Mouse (Mus musculus) small intestine, adult 2 months (tissue): ENCODE data around the gene Fam189a1. TPM values are rescaled to one million over a fixed set of nuclear protein-coding genes. Genes with fewer than 3 reads are reported as not detected.

Experiments
- H3K27ac ChIP-seq: fragments of 200-500 bp; 2 replicates; pipeline ENCODE4 v1.5.1; 2012; ENCODE audit warnings: low read depth, low read length, control low read depth, inconsistent platforms; ENCODE audit not compliant: insufficient read depth
- H3K27me3 ChIP-seq: fragments of 200-500 bp; 2 replicates; pipeline ENCODE4 v1.6.1; 2012; ENCODE audit warnings: mild to moderate bottlenecking, moderate library complexity, low read length, inconsistent platforms; ENCODE audit not compliant: control insufficient read depth, insufficient read depth
- H3K36me3 ChIP-seq: fragments of 200-500 bp; 2 replicates; pipeline ENCODE4 v1.6.1; 2012; ENCODE audit warnings: mild to moderate bottlenecking, low read length, control low read depth, inconsistent platforms; ENCODE audit not compliant: control insufficient read depth, insufficient read depth
- H3K4me1 ChIP-seq: fragments of 200-500 bp; 2 replicates; pipeline ENCODE4 v1.6.1; 2012; ENCODE audit warnings: low read length, inconsistent platforms, mixed read lengths; ENCODE audit not compliant: control insufficient read depth, insufficient read depth, insufficient read length
- H3K4me3 ChIP-seq: fragments of 200-500 bp; 2 replicates; pipeline ENCODE4 v1.5.1; 2012; ENCODE audit warnings: low read depth, mild to moderate bottlenecking, control low read depth, inconsistent platforms, low read length, moderate library complexity
- CTCF ChIP-seq: fragments of 200-500 bp; IDR thresholded peaks from 2 replicates; pipeline ENCODE4 v1.5.1; 2012; ENCODE audit warnings: low read depth, mild to moderate bottlenecking, control low read depth, inconsistent platforms, low read length, moderate library complexity, mixed read lengths; ENCODE audit not compliant: insufficient replicate concordance, insufficient read length; ENCODE audit errors: extremely low read depth
- POLR2A ChIP-seq: fragments of 200-500 bp; IDR thresholded peaks from 2 replicates; pipeline ENCODE4 v1.6.1; 2012; ENCODE audit warnings: low read depth, mild to moderate bottlenecking, control low read depth, inconsistent platforms, low read length, moderate library complexity
- WGBS: fragments of 180-500 bp; shearing (Covaris S2); methylation state at CpG from one replicate; pipeline ENCODE4 v1.1.7; 2018; 5-methylcytosine and 5-hydroxymethylcytosine counted together
- polyA plus RNA-seq: library from polyadenylated mRNA; depleted of rRNA; stranded (reverse); fragments of >200 nt; gene quantifications from 2 replicates; pipeline ENCODE4 v1.2.3, GENCODE M21; 2012

Fam189a1 gene
- polyA plus RNA-seq, 1 experiment: 4.3 TPM

DNA sequence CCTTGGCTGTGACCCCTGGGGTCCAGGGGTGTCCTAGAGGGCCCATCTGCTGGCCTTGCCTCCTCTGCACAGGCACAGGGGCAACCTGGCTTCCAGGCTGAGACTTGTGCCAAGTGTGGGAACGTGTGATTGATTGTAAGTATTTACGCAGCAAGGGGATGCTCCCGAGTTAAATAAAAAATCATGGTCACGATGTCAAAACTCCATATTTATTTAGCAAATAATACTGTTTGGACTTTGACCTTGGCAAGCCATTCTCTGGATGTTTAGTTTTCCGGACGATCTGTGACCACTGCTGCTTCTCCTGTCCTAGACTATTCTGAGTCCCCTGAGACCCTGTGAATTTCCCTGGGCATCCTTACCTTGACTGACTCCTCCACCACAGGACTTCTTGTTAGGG, 402.7 kb downstream of the Fam189a1 start:
- Histone ChIP-seq H3K4me3 (no peak overlapping the region), H3K27ac (no peak overlapping the region), H3K4me1 (no peaks in the 10 kb centered on the region), H3K36me3 (no peaks in the 10 kb centered on the region), H3K27me3 (no peaks in the 10 kb centered on the region)
- TF ChIP-seq POLR2A (no peak), CTCF (no peak)
- 27% methylated on average over 6 of the region's 6 CpGs for WGBS

DNA sequence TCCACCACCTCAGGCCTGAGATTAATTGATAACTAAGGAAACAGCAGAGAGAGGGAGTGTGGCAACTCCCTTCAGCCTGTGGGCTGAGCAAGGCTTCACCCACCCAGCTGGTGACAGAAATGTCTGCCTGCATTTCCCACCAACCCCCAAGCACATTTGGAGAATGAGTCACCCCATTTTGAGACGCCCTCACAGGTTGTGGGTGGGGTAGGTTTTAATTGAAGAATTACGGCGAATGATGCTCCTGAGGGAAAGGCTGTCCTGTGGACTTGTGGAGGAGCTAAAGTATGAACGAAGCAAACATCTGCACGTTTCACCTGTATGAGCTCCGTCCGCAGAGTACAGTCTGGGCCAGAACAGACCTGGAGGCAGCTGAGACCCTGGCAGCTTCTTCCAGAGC, 404.2 kb downstream of the Fam189a1 start:
- H3K36me3 ChIP-seq: no peaks in the 10 kb centered on the region
- TF ChIP-seq CTCF: no peak
- TF ChIP-seq POLR2A: no peak
- 83% methylated on average over 7 of the region's 7 CpGs for WGBS

DNA sequence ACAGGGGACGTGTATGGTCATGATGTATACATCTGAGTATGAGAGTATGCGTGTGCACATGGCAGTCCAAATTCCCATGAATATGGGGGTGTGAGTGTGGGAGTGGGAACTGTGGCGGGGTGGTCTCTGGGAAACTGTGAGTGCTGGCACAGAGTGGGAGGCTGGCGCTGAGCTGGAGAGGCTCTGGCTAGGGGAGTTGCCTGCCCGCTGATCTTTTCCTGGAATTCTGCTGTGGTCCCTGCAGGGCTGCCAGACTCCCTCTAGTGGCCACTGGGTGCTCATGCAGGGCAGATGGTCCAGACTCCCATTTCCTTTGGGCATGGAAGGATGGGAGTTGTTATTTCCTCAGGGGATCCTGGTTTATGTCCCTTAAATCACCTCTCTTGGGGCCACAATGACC, 404.9 kb downstream of the Fam189a1 start:
- Histone ChIP-seq H3K4me3 (no peak overlapping the region), H3K36me3 (no peaks in the 10 kb centered on the region)
- WGBS: 32% methylated on average over 5 of the region's 5 CpGs

More for the DNA sequence above, 404.2 kb downstream of the Fam189a1 start:
- no peaks in the 10 kb centered on the region for H3K27me3 ChIP-seq
- H3K4me1 ChIP-seq: no peaks in the 10 kb centered on the region
- no peak overlapping the region for H3K27ac ChIP-seq
- H3K4me3 ChIP-seq: no peak overlapping the region

GRCm38 (mm10) chr7:64743610-64744009, 412.8 kb downstream of the Fam189a1 start:
- 89% methylated on average over 7 of the region's 7 CpGs for WGBS
- TF ChIP-seq CTCF (no peak), POLR2A (no peak)
- Histone ChIP-seq H3K4me1 (no peaks in the 10 kb centered on the region), H3K4me3 (no peak overlapping the region), H3K27me3 (no peaks in the 10 kb centered on the region), H3K27ac (no peak overlapping the region), H3K36me3 (no peaks in the 10 kb centered on the region)

More for the DNA sequence above, 404.9 kb downstream of the Fam189a1 start:
- Histone ChIP-seq H3K4me1 (no peaks in the 10 kb centered on the region), H3K27ac (no peak overlapping the region), H3K27me3 (no peaks in the 10 kb centered on the region)
- TF ChIP-seq CTCF: peak; percentile 89; the same call in 1 of the 2 replicates
- TF ChIP-seq POLR2A: no peak

- Histone ChIP-seq H3K4me3 (no peak overlapping the region), H3K27me3 (no peaks in the 10 kb centered on the region), H3K27ac (no peak overlapping the region), H3K36me3 (no peaks in the 10 kb centered on the region), H3K4me1 (no peaks in the 10 kb centered on the region)
- TF ChIP-seq CTCF (peak; percentile 68; the same call in 1 of the 2 replicates), POLR2A (no peak)
- 27% methylated on average over 8 of the region's 8 CpGs for WGBS
Measured at GRCm38 (mm10) chr7:64741333-64742307, 414.8 kb downstream of the Fam189a1 start.

DNA sequence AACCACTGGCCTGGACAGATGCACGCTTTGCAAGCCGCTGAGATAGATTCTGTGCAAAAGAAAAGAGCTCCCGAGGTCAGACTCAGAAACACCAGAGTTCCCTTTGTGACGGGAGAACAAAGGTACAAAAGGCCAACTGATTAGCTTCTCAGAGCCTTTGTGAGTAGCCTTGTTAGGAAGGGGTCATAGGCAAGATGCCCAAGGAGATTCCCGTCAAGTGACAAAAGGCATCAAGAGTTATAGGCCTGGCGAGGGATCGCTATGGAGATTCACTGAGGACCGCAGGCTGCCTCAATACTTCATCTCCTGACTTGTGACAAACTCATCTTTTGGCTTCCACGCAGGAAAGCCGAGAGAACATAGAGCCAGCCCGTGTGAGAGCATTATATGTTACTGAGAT, 417.2 kb downstream of the Fam189a1 start:
- H3K27me3 ChIP-seq: no peaks in the 10 kb centered on the region
- H3K36me3 ChIP-seq: no peaks in the 10 kb centered on the region
- TF ChIP-seq CTCF: no peak
- WGBS: 75% methylated on average over 11 of the region's 11 CpGs
- no peak overlapping the region for H3K4me3 ChIP-seq
- H3K27ac ChIP-seq: no peak overlapping the region
- no peaks in the 10 kb centered on the region for H3K4me1 ChIP-seq

- WGBS: 23% methylated on average over 7 of the region's 7 CpGs
- H3K4me3 ChIP-seq: no peak overlapping the region
- no peak overlapping the region for H3K27ac ChIP-seq
- H3K36me3 ChIP-seq: no peaks in the 10 kb centered on the region
- no peak for TF ChIP-seq POLR2A
- TF ChIP-seq CTCF: peak; percentile 44; the same call in 1 of the 2 replicates
- H3K4me1 ChIP-seq: no peaks in the 10 kb centered on the region
- no peaks in the 10 kb centered on the region for H3K27me3 ChIP-seq
Measured at GRCm38 (mm10) chr7:64729785-64730184, 426.6 kb downstream of the Fam189a1 start.
